Mouse (Mus musculus) adrenal gland, adult 2 months (tissue): ENCODE measurements at regions not wholly inside any gene's neighbourhood (a gene's known extent, or its start where the extent isn't known, plus 50 kb on each side); places are given as distances from the start of the nearest gene placed in this dataset.

ENCODE experiments used
- DNase-seq: peaks from one replicate; pipeline ENCODE4 v3.0.0; 2021

DNA sequence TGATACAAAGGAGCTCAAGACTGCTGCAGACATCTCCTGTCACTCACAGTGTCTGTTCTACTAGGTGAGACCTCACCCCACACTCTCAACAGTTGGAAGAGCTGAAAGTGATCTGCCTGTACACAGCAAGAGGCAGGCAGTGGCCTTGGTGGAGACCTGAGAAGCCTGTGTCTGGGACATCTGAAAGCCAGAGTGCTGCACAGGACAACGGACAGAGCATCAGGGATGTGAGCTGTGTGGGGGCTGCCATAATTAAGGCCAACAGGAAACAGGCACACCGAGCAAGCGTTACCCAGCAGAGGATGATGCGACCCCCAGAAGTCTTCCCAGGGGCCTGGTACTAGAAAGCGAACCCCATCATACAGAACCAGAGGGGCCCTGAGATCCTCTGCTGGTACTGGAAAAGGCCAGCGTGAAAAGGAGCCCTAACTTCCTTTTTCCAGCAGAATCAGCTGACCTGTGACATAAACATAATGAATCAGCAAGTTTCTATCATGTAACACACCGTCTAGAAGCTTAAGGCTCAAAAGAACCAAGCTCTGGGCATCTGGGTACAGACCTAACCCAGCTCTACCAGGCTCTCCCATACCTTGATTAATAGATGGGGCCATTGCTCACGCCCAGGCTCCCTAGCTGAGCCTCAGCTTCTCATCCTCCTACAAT, 105.7 kb downstream of the Plxna1 start:
- DNase-seq = no peak

- no peak for DNase-seq
These were observed 105.0 kb downstream of the Plxna1 start for GRCm38 (mm10) chr6:89257416-89257815.

- DNase-seq = no peak
These were observed 104.3 kb downstream of the Plxna1 start for GRCm38 (mm10) chr6:89258140-89258539.

DNA sequence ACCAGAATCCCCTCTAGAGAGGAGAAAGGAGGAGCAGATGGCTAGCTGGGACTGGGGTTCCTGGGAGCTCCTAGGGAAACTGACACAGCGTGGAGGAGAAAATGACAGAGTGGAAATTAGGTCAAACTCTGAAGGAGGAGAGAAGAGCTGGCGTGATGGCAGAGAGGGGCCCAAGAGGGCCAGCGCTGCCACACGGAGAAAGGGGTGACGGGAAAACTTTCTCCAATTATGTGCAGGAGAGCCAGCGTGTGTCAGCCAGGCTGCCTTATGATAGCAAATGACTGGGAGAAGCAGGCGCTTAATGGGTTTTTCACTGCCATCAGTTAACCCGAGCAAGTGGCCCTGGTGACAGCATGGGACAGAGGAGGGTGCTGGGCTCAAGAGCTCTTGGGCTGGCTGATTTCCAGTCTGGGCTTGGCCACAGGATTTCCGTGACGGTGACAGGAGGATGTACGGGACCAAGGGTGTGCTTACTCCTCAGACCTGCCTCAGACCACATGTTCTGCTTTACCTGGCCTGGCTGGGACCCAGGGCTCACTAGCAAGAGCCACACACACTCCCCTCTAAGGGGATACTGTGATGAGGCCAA, 102.9 kb downstream of the Plxna1 start:
- DNase-seq = no peak

DNA sequence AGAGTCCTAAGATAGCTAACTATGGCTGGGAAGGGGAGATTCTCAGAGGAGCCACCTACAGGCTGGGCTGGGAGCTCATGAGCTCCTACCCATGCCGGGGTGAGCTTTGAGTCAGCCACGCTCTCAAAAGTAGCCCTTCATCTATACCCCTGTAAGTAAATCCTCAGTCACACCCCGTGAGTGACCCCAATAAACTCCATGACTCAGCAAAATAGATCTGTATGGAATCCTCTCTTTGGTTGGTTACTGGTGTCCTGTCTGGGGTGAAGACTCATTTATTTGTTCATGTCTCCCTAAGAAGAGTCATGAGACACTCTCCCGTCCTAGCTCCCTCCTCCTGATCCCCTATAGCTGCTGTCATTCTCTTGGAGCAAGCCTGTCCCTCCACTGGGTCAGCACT, 99.5 kb downstream of the Plxna1 start:
- DNase-seq = no peak

- no peak for DNase-seq
These were observed 97.1 kb downstream of the Plxna1 start for GRCm38 (mm10) chr6:89265296-89265695.
